Mouse (Mus musculus): Measurements from ENCODE around the gene Hmga1.

DNA sequence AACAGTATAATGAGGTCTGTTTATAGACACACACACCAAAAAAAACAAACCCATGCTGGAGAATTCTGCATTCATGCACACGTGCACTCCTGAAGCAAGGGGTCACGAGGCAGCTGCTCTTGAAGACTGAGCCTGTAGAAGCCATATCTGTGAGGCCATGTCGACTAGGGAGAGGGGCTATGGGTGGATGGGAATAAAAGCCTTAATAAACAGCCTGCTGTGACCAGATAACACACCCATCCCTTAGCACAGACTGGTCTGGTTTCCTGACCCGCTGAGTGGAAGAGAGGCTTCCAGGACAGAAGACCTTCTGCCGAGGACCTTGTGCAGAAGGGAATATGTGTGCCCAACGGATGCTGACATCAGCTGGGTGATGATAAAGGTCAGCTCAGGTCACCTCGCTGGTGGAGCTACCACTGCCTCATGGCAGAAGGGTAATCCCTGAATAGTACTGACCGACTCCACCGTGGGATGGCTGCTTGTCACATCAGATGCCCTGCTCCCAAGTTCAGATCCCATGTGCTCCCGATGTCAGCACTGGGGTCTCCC is 17.5 kb downstream of the Hmga1 start:
- TF ChIP-seq CTCF (IDR thresholded peaks at IDR 0.05; ENCODE audit: low read depth, low read length) (no peak), POLR2A (IDR thresholded peaks at IDR 0.05; ENCODE audit: extremely low read depth, insufficient read depth, low read length) (no peak)
